Mouse (Mus musculus) myocyte (in vitro differentiated cells): ENCODE results near the gene Trak1. TPM values are rescaled to one million over a fixed set of nuclear protein-coding genes. Genes with fewer than 3 reads are reported as not detected.

Experiments
- H3K27me3 ChIP-seq: one replicate; pipeline ENCODE4 v1.6.1; 2011; ENCODE audit not compliant: control insufficient read depth, insufficient read depth, insufficient read length
- H3K36me3 ChIP-seq: one replicate; pipeline ENCODE4 v1.6.1; 2011; ENCODE audit not compliant: control insufficient read depth, insufficient read depth
- H3K4me2 ChIP-seq: one replicate; pipeline ENCODE4 v1.6.1; 2011; ENCODE audit warnings: low read depth, control low read depth
- H3K4me3 ChIP-seq: one replicate; pipeline ENCODE4 v1.5.1; 2011; ENCODE audit warnings: mild to moderate bottlenecking, control low read depth, moderate library complexity
- H3K79me2 ChIP-seq: one replicate; pipeline ENCODE4 v1.6.1; 2011; ENCODE audit not compliant: control insufficient read depth, insufficient read depth
- H3ac ChIP-seq: one replicate; pipeline ENCODE4 v1.6.1; 2011; ENCODE audit not compliant: control insufficient read depth, insufficient read length
- CEBPB ChIP-seq: IDR thresholded peaks from 2 replicates; pipeline ENCODE4 v1.6.1; 2011; ENCODE audit warnings: mild to moderate bottlenecking, moderate library complexity; ENCODE audit not compliant: poor library complexity, insufficient read depth, severe bottlenecking
- E2F4 ChIP-seq: IDR thresholded peaks from one replicate; pipeline ENCODE4 v1.6.1; 2011; ENCODE audit warnings: mild to moderate bottlenecking, control low read depth, moderate library complexity; ENCODE audit not compliant: insufficient read depth
- MAX ChIP-seq: IDR thresholded peaks from one replicate; pipeline ENCODE4 v1.6.1; 2011; ENCODE audit warnings: low read depth, mild to moderate bottlenecking, control low read depth
- MYOD1 ChIP-seq, 3 experiments: IDR thresholded peaks; one replicate each; pipeline ENCODE4 v1.6.1; 2011; ENCODE audit warnings: control low read depth in 2 of 3, low read depth in 2 of 3, mild to moderate bottlenecking in 2 of 3, moderate library complexity in 1 of 3; ENCODE audit not compliant: insufficient read length in 2 of 3, control insufficient read depth in 1 of 3
- MYOG ChIP-seq, 3 experiments: IDR thresholded peaks; one replicate each; pipeline ENCODE4 v1.6.1; 2011; ENCODE audit warnings: control low read depth in 2 of 3, low read depth in 2 of 3, mild to moderate bottlenecking in 2 of 3; ENCODE audit not compliant: insufficient read length in 2 of 3, control insufficient read depth in 1 of 3, insufficient read depth in 1 of 3
- POLR2A ChIP-seq: IDR thresholded peaks from one replicate; pipeline ENCODE4 v1.6.1; 2011; ENCODE audit warnings: low read depth, mild to moderate bottlenecking, control low read depth, moderate library complexity; ENCODE audit not compliant: insufficient read length
- POLR2AphosphoS2 ChIP-seq: IDR thresholded peaks from one replicate; pipeline ENCODE4 v1.6.1; 2011; ENCODE audit warnings: low read depth, control low read depth; ENCODE audit not compliant: insufficient read length
- REST ChIP-seq: IDR thresholded peaks from one replicate; pipeline ENCODE4 v1.6.1; 2011; ENCODE audit warnings: mild to moderate bottlenecking, control low read depth, moderate library complexity; ENCODE audit not compliant: insufficient read depth, insufficient read length
- SRF ChIP-seq: IDR thresholded peaks from one replicate; pipeline ENCODE4 v1.6.1; 2011; ENCODE audit warnings: low read depth; ENCODE audit not compliant: control insufficient read depth, insufficient read length
- TCF12 ChIP-seq: IDR thresholded peaks from one replicate; pipeline ENCODE4 v1.6.1; 2011; ENCODE audit warnings: mild to moderate bottlenecking, control low read depth; ENCODE audit not compliant: poor library complexity, insufficient read depth, severe bottlenecking
- TCF3 ChIP-seq: IDR thresholded peaks from one replicate; pipeline ENCODE4 v1.6.1; 2011; ENCODE audit warnings: low read depth, control low read depth; ENCODE audit not compliant: insufficient read length
- USF1 ChIP-seq: IDR thresholded peaks from one replicate; pipeline ENCODE4 v1.6.1; 2011; ENCODE audit warnings: low read depth, mild to moderate bottlenecking, control low read depth, moderate library complexity
- polyA plus RNA-seq: library from polyadenylated mRNA; unstranded; fragments of >200 nt; fragmentation: generic; extraction: Trizol; gene quantifications from one replicate; pipeline ENCODE4 v1.2.1, GENCODE M21; 2012; ENCODE audit warnings: missing spikeins

The Trak1 gene
- polyA plus RNA-seq, 1 experiment: 60.8 TPM

DNA sequence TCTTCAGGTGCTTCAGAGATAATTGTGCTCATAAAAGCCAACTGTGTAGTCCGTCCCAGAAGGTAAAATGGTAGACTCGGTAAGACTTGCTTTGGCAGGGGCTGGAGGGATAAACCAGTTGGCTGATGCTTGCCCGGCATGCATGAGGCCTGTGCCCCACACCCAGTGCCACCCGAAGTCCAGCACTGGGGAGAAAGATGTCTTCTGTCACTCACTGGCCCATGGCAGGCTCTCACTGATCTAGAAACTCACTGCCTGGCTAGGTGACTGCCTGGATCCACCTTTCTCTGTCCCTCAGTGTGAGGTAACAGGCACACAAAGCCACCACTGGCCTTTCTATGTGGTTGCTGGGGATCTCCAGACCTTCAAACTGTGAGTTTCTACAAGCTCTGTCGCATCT is 36.3 kb downstream of the Trak1 start:
- Histone ChIP-seq H3ac (no peak overlapping the region), H3K4me2 (no peak overlapping the region), H3K36me3 (no peaks in the 10 kb centered on the region), H3K27me3 (no peaks in the 10 kb centered on the region), H3K4me3 (no peak overlapping the region), H3K79me2 (peaks cover 87% of the 10 kb centered on the region)
- TF ChIP-seq MYOG (IDR thresholded peaks at IDR 0.05; ENCODE audit: control insufficient read depth in 1 of 3, insufficient read depth in 1 of 3, insufficient read length in 2 of 3, low read depth in 2 of 3) (no peak), POLR2A (no peak), E2F4 (no peak), TCF3 (no peak), REST (no peak), MAX (no peak), MYOD1 (IDR thresholded peaks at IDR 0.05; ENCODE audit: control insufficient read depth in 1 of 3, insufficient read length in 2 of 3, low read depth in 2 of 3) (no peak), POLR2AphosphoS2 (no peak), USF1 (no peak), CEBPB (no peak), SRF (no peak)

DNA sequence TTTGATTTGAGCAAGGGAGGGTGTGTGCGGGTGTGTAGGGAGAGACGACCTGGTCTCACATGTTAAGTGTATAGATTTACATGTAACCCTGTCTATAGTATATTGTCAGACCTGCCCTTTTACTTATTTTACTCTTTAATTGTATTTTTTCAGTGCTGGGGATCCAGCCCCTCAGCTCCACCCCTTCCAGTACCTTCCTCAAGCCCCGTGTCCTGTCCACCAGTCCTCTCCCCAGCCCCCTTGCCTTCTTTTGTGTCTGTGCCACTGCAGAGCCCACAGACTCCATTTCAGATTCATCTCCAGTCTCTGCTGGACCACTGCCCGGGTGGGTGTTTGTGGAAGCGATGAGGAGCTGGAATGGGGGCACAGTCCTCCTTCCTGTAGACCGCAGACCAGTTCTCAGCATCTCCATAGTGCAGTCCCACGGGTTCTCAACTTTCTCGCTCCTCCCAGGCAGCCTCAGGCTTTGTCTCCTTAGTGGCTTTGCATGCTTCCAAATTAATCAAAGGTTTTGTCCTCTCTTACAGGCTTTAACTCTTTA is 37.1 kb downstream of the Trak1 start:
- Histone ChIP-seq H3K4me2 (no peak overlapping the region), H3K27me3 (no peaks in the 10 kb centered on the region), H3K36me3 (no peaks in the 10 kb centered on the region), H3ac (no peak overlapping the region), H3K79me2 (peaks cover 87% of the 10 kb centered on the region), H3K4me3 (no peak overlapping the region)
- TF ChIP-seq TCF12 (no peak), USF1 (no peak), E2F4 (no peak), MYOD1 (IDR thresholded peaks at IDR 0.05; ENCODE audit: control insufficient read depth in 1 of 3, insufficient read length in 2 of 3, low read depth in 2 of 3) (no peak), TCF3 (no peak), MYOG (IDR thresholded peaks at IDR 0.05; ENCODE audit: control insufficient read depth in 1 of 3, insufficient read depth in 1 of 3, insufficient read length in 2 of 3, low read depth in 2 of 3) (no peak), POLR2A (no peak), SRF (no peak), REST (no peak), CEBPB (no peak), MAX (no peak), POLR2AphosphoS2 (no peak)

DNA sequence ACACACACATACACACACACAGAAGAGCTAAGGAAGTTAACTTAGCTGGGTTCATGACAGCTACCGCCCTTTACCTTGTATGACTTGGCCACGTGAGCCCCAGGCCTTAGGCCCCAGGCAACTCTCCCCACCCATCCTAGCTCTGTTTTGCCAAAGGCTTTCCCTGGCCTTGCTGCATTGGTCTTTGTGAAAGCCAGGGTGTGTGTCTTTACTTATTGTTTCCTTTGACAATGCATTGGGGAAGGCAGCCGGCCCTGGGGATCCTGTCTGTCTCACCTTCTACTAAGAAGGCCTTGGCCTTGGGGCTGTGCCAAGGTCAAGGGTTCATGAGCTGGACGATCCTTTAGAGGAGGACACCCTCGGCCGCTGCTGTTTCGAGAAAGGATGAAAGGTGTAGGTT is 38.3 kb downstream of the Trak1 start:
- Histone ChIP-seq H3ac (no peak overlapping the region), H3K79me2 (peaks cover 87% of the 10 kb centered on the region)

DNA sequence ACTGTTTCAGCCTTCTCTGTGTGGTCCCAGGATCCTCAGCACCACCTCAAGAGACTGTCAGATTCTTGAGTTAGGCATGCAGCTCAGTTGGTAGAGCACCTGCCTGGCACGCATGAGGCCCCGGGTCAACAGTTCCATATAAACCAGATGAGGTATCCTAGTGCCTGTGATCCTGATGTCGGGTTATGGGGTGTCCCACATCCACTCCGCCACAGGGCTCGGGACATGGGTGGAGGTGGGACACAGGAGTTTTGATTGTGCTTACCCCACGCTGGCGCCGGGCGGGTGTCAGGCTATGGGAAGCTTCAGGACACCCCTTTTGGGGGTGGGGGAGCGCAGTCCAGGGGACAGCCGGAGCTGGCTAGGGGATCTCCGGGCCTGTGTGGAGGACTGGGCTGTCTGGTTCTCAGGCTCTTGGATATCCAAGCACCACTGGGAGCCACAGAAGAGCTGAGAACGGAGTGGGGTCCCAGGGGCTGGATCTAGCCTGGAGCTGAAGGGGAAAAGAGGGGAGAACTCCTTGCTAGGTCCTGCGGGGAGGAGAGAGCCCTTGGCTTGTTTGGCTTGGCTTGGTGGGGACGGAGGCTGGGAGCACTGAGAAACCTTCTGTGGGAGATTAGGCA is 39.1 kb downstream of the Trak1 start:
- no peak overlapping the region for H3K4me2 ChIP-seq
- peaks cover 5% of the 10 kb centered on the region for H3K36me3 ChIP-seq
- no peak overlapping the region for H3ac ChIP-seq
- TF ChIP-seq TCF3 (no peak), USF1 (no peak), E2F4 (no peak), TCF12 (no peak)
- H3K79me2 ChIP-seq: peaks cover 87% of the 10 kb centered on the region
- H3K27me3 ChIP-seq: no peaks in the 10 kb centered on the region
- no peak overlapping the region for H3K4me3 ChIP-seq

More for the DNA sequence above, 38.3 kb downstream of the Trak1 start:
- H3K4me2 ChIP-seq: no peak overlapping the region
- no peaks in the 10 kb centered on the region for H3K27me3 ChIP-seq
- no peak for TF ChIP-seq TCF3
- no peak for TF ChIP-seq MYOG (IDR thresholded peaks at IDR 0.05; ENCODE audit: control insufficient read depth in 1 of 3, insufficient read depth in 1 of 3, insufficient read length in 2 of 3, low read depth in 2 of 3)
- no peak for TF ChIP-seq POLR2AphosphoS2
- no peak for TF ChIP-seq MAX
- TF ChIP-seq MYOD1 (IDR thresholded peaks at IDR 0.05; ENCODE audit: control insufficient read depth in 1 of 3, insufficient read length in 2 of 3, low read depth in 2 of 3): no peak
- no peak for TF ChIP-seq E2F4
- no peak for TF ChIP-seq SRF
- no peak for TF ChIP-seq REST
- TF ChIP-seq USF1: no peak
- TF ChIP-seq CEBPB: no peak
- no peak for TF ChIP-seq TCF12
- no peak for TF ChIP-seq POLR2A
- H3K36me3 ChIP-seq: peaks cover 5% of the 10 kb centered on the region
- H3K4me3 ChIP-seq: no peak overlapping the region
